Mouse (Mus musculus): ENCODE results near the gene Celf1.
"Not testable (repeated sequence)": the region's sequence is repeated elsewhere in the genome, so short reads cannot be mapped to it uniquely, and the experiment has no call there.

Celf1 gene

GRCm38 (mm10) chr2:91023131-91023530, 82.9 kb downstream of the Celf1 start:
- DNase-seq (ENCODE audit: low spot score) = no peak

GRCm38 (mm10) chr2:91023956-91024355, 83.8 kb downstream of the Celf1 start:
- DNase-seq (ENCODE audit: low spot score) = no peak

- no peak for DNase-seq (ENCODE audit: low spot score)
These were observed 84.9 kb downstream of the Celf1 start for GRCm38 (mm10) chr2:91025081-91025516.

GRCm38 (mm10) chr2:91026491-91026890, 86.3 kb downstream of the Celf1 start:
- no peak for DNase-seq (ENCODE audit: low spot score)

GRCm38 (mm10) chr2:91027391-91028214, 87.4 kb downstream of the Celf1 start:
- no peak for DNase-seq (ENCODE audit: low spot score)

GRCm38 (mm10) chr2:91031216-91031615, 91.0 kb downstream of the Celf1 start:
- DNase-seq (ENCODE audit: low spot score) = no peak

GRCm38 (mm10) chr2:91033000-91033399, 92.8 kb downstream of the Celf1 start:
- DNase-seq (ENCODE audit: low spot score) = peak; percentile 42

- no peak for DNase-seq (ENCODE audit: low spot score)
These were observed 95.2 kb downstream of the Celf1 start, which contains the start of gene Rapsn for GRCm38 (mm10) chr2:91035385-91035784. Gene Rapsn (plus strand): TSS chr2:91035620.

- DNase-seq (ENCODE audit: low spot score) = no peak
These were observed 101.6 kb downstream of the Celf1 start for GRCm38 (mm10) chr2:91041786-91042185.

GRCm38 (mm10) chr2:91042651-91043398, 102.6 kb downstream of the Celf1 start:
- DNase-seq (ENCODE audit: low spot score) = no peak

- no peak for DNase-seq (ENCODE audit: low spot score)
These were observed 104.5 kb downstream of the Celf1 start for GRCm38 (mm10) chr2:91044727-91045126.

GRCm38 (mm10) chr2:91045805-91046204, 105.6 kb downstream of the Celf1 start:
- not testable (repeated sequence) for DNase-seq (ENCODE audit: low spot score)

- no peak for DNase-seq (ENCODE audit: low spot score)
These were observed 107.2 kb downstream of the Celf1 start for GRCm38 (mm10) chr2:91047359-91047758.

- DNase-seq (ENCODE audit: low spot score) = no peak
These were observed 111.7 kb downstream of the Celf1 start for GRCm38 (mm10) chr2:91051917-91052316.

GRCm38 (mm10) chr2:91052752-91053151, 112.6 kb downstream of the Celf1 start:
- DNase-seq (ENCODE audit: low spot score) = no peak

GRCm38 (mm10) chr2:91053181-91053933, 113.2 kb downstream of the Celf1 start:
- DNase-seq (ENCODE audit: low spot score) = no peak

- peak; percentile 96 for DNase-seq (ENCODE audit: low spot score)
These were observed 113.8 kb downstream of the Celf1 start, which contains the start of gene Psmc3 for GRCm38 (mm10) chr2:91053934-91054382. Gene Psmc3 (plus strand): TSS chr2:91054009.

- no peak for DNase-seq (ENCODE audit: low spot score)
These were observed 118.3 kb downstream of the Celf1 start for GRCm38 (mm10) chr2:91058435-91058834.

- DNase-seq (ENCODE audit: low spot score) = no peak
These were observed 119.2 kb downstream of the Celf1 start for GRCm38 (mm10) chr2:91059376-91059775.

- DNase-seq (ENCODE audit: low spot score) = peak; percentile 75
These were observed 120.6 kb downstream of the Celf1 start for GRCm38 (mm10) chr2:91060544-91061355.

- no peak for DNase-seq (ENCODE audit: low spot score)
These were observed 121.8 kb downstream of the Celf1 start for GRCm38 (mm10) chr2:91061849-91062481.

Measured in embryo, embryonic 10 days (tissue).